Mouse (Mus musculus): ENCODE results near the gene Otos. TPM values are rescaled to one million over a fixed set of nuclear protein-coding genes. Genes with fewer than 3 reads are reported as not detected.

Gene Otos
- polyA plus RNA-seq, 1 experiment from 2014 or later: 0.17 TPM

DNA sequence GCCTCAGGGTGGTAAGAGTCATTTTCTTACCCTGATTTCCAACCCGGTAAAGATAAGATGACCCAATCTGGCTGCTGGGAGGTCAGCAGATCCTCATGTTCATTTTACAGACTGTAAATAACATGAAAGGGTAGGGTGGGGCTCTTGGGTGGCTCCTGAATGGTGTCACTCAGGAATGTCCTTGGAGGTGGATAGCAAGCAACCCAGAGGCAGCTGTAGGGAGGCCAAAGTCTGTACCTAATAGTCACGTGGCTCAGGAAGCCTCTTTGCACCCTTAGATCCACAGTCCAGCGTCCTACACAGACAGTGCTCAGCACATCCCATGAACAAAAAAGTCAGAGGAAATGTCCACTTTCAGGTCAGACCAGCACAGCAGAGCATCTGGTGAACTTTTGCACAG lies 52.6 kb downstream of the Otos start:
- no peak for ATAC-seq (ENCODE audit: insufficient number of reproducible peaks, insufficient read depth, low FRiP score, low TSS enrichment)
- no peak overlapping the region for H3K9ac ChIP-seq

More for the DNA sequence above, 52.6 kb downstream of the Otos start:
- Histone ChIP-seq H3K4me3 (no peak overlapping the region), H3K27ac (no peak overlapping the region), H3K4me1 (no peaks in the 10 kb centered on the region), H3K9me3 (no peaks in the 10 kb centered on the region), H3K36me3 (no peaks in the 10 kb centered on the region), H3K27me3 (no peaks in the 10 kb centered on the region), H3K4me2 (replicated peaks) (no peak overlapping the region)
- 84% methylated on average over 3 of the region's 3 CpGs for WGBS

Other genes starting within 250 kb of the Otos start
- gene Ndufa10, start 175.0 kb downstream of the Otos start, polyA plus RNA-seq (2016; fragmentation: Nextera tagmentation; extraction: Ambion mirVana): 255 and 278 TPM in 2 replicates
- not detected in 2 replicates for gene Olfr1416, start 163.7 kb downstream of the Otos start, polyA plus RNA-seq (2016; fragmentation: Nextera tagmentation; extraction: Ambion mirVana)
- gene Olfr1415, start 152.7 kb downstream of the Otos start, polyA plus RNA-seq (2016; fragmentation: Nextera tagmentation; extraction: Ambion mirVana): not detected in 2 replicates
- not detected in 2 replicates for gene Olfr1414, start 130.2 kb downstream of the Otos start, polyA plus RNA-seq (2016; fragmentation: Nextera tagmentation; extraction: Ambion mirVana)
- not detected in 2 replicates for gene Olfr1413, start 77.5 kb downstream of the Otos start, polyA plus RNA-seq (2016; fragmentation: Nextera tagmentation; extraction: Ambion mirVana)
- not detected in 2 replicates for gene Olfr1412, start 63.1 kb downstream of the Otos start, polyA plus RNA-seq (2016; fragmentation: Nextera tagmentation; extraction: Ambion mirVana)
- not detected in 2 replicates for gene Olfr1411, start 54.4 kb downstream of the Otos start, polyA plus RNA-seq (2016; fragmentation: Nextera tagmentation; extraction: Ambion mirVana)
- not detected in 2 replicates for gene Olfr1410, start 43.1 kb downstream of the Otos start, polyA plus RNA-seq (2016; fragmentation: Nextera tagmentation; extraction: Ambion mirVana)
- gene Olfr12, start 31.1 kb downstream of the Otos start, polyA plus RNA-seq (2016; fragmentation: Nextera tagmentation; extraction: Ambion mirVana): 0.13 TPM in 1 of 2 replicates, not detected in the other
- 340 and 378 TPM in 2 replicates for gene Cops9, start 6.9 kb downstream of the Otos start, polyA plus RNA-seq (2016; fragmentation: Nextera tagmentation; extraction: Ambion mirVana)
- 79.8 and 81.4 TPM in 2 replicates for gene Gpc1, start 182.8 kb upstream of the Otos start, polyA plus RNA-seq (2016; fragmentation: Nextera tagmentation; extraction: Ambion mirVana)